Mouse (Mus musculus) liver (tissue): ENCODE measurements around the gene Rps6kb2.

Experiments
- DNase-seq: peaks from one replicate; pipeline ENCODE4 v3.0.0-alpha.2; 2020; ENCODE audit warnings: mixed read lengths

Rps6kb2 gene

GRCm38 (mm10) chr19:4162646-4163542 is at the start of gene Rps6kb2:
Rps6kb2 (minus strand) TSS chr19:4163354.
- peak; percentile 94 for DNase-seq

- DNase-seq, result no peak
Measured at GRCm38 (mm10) chr19:4211891-4212588, 48.9 kb upstream of the Rps6kb2 start.

- no peak for DNase-seq
Measured at GRCm38 (mm10) chr19:4208563-4208962, 45.4 kb upstream of the Rps6kb2 start.

- DNase-seq, result peak; percentile 66
Measured at GRCm38 (mm10) chr19:4206971-4207370, 43.8 kb upstream of the Rps6kb2 start.

- DNase-seq, result no peak
Measured at GRCm38 (mm10) chr19:4204889-4205288, 41.7 kb upstream of the Rps6kb2 start.

GRCm38 (mm10) chr19:4203604-4204326 is 40.6 kb upstream of the Rps6kb2 start:
- DNase-seq, result no peak

- no peak for DNase-seq
Measured at GRCm38 (mm10) chr19:4203148-4203547, 40.0 kb upstream of the Rps6kb2 start.

- no peak for DNase-seq
Measured at GRCm38 (mm10) chr19:4202149-4202548, 39.0 kb upstream of the Rps6kb2 start.

- DNase-seq, result peak; percentile 95
Measured at GRCm38 (mm10) chr19:4201291-4201909, 38.2 kb upstream of the Rps6kb2 start, which contains the start of gene Rad9a. Rad9a (minus strand) TSS chr19:4201662.

- no peak for DNase-seq
Measured at GRCm38 (mm10) chr19:4197180-4197579, 34.0 kb upstream of the Rps6kb2 start.

GRCm38 (mm10) chr19:4196548-4196947 is 33.4 kb upstream of the Rps6kb2 start:
- DNase-seq, result no peak

GRCm38 (mm10) chr19:4196048-4196447 is 32.9 kb upstream of the Rps6kb2 start:
- no peak for DNase-seq

- no peak for DNase-seq
Measured at GRCm38 (mm10) chr19:4194776-4195650, 31.9 kb upstream of the Rps6kb2 start.

GRCm38 (mm10) chr19:4194021-4194724 is 31.0 kb upstream of the Rps6kb2 start:
- DNase-seq, result no peak

- DNase-seq, result no peak
Measured at GRCm38 (mm10) chr19:4193129-4193528, 30.0 kb upstream of the Rps6kb2 start.

- no peak for DNase-seq
Measured at GRCm38 (mm10) chr19:4192251-4192985, 29.3 kb upstream of the Rps6kb2 start.

- peak; percentile 99 for DNase-seq
Measured at GRCm38 (mm10) chr19:4191528-4192250, 28.5 kb upstream of the Rps6kb2 start, which contains the start of gene Ppp1ca. Ppp1ca (plus strand) TSS chr19:4192065.

GRCm38 (mm10) chr19:4190831-4191334 is 27.7 kb upstream of the Rps6kb2 start, which contains the start of gene Tbc1d10c:
Tbc1d10c (minus strand) TSS chr19:4191284.
- DNase-seq, result peak; percentile 39

- DNase-seq, result no peak
Measured at GRCm38 (mm10) chr19:4189051-4189620, 26.0 kb upstream of the Rps6kb2 start.
